Mouse (Mus musculus): ENCODE results near the gene Lima1. TPM values are rescaled to one million over a fixed set of nuclear protein-coding genes. Genes with fewer than 3 reads are reported as not detected.

Gene Lima1
- polyA plus RNA-seq, 1 experiment: 140 TPM

GRCm38 (mm10) chr15:99904333-99904732 is 29.1 kb upstream of the Lima1 start:
- H3K27me3 ChIP-seq (ENCODE audit: control insufficient read depth, insufficient read depth, insufficient read length): no peaks in the 10 kb centered on the region
- no peaks in the 10 kb centered on the region for H3K36me3 ChIP-seq (ENCODE audit: control insufficient read depth, insufficient read depth)
- H3K4me3 ChIP-seq: no peak overlapping the region
- TF ChIP-seq POLR2A (IDR thresholded peaks at IDR 0.05; ENCODE audit: insufficient read length, low read depth): no peak
- peak in 2 of 3 experiments; percentile 6 to 45 for TF ChIP-seq MYOD1 (IDR thresholded peaks at IDR 0.05; ENCODE audit: control insufficient read depth in 1 of 3, insufficient read length in 2 of 3, low read depth in 2 of 3)
- H3K4me2 ChIP-seq (ENCODE audit: low read depth): no peak overlapping the region
- no peak overlapping the region for H3ac ChIP-seq (ENCODE audit: control insufficient read depth, insufficient read length)
- no peaks in the 10 kb centered on the region for H3K79me2 ChIP-seq (ENCODE audit: control insufficient read depth, insufficient read depth)

- Histone ChIP-seq H3K27me3 (ENCODE audit: control insufficient read depth, insufficient read depth, insufficient read length) (no peaks in the 10 kb centered on the region), H3K4me2 (ENCODE audit: low read depth) (no peak overlapping the region), H3K36me3 (ENCODE audit: control insufficient read depth, insufficient read depth) (no peaks in the 10 kb centered on the region), H3ac (ENCODE audit: control insufficient read depth, insufficient read length) (no peak overlapping the region), H3K79me2 (ENCODE audit: control insufficient read depth, insufficient read depth) (no peaks in the 10 kb centered on the region), H3K4me3 (no peak overlapping the region)
- peak in 1 of 3 experiments; percentile 27 for TF ChIP-seq MYOD1 (IDR thresholded peaks at IDR 0.05; ENCODE audit: control insufficient read depth in 1 of 3, insufficient read length in 2 of 3, low read depth in 2 of 3)
- TF ChIP-seq REST (IDR thresholded peaks at IDR 0.05; ENCODE audit: insufficient read depth, insufficient read length): no peak
Measured at GRCm38 (mm10) chr15:99903227-99903626, 28.0 kb upstream of the Lima1 start.

GRCm38 (mm10) chr15:99902786-99903185 is 27.5 kb upstream of the Lima1 start:
- H3K4me2 ChIP-seq (ENCODE audit: low read depth): no peak overlapping the region
- no peak for TF ChIP-seq TCF12 (IDR thresholded peaks at IDR 0.05; ENCODE audit: insufficient read depth, poor library complexity, severe bottlenecking)
- no peak for TF ChIP-seq POLR2AphosphoS2 (IDR thresholded peaks at IDR 0.05; ENCODE audit: insufficient read length, low read depth)
- TF ChIP-seq CEBPB (IDR thresholded peaks at IDR 0.05; ENCODE audit: insufficient read depth, poor library complexity, severe bottlenecking): no peak
- TF ChIP-seq POLR2A (IDR thresholded peaks at IDR 0.05; ENCODE audit: insufficient read length, low read depth): no peak
- TF ChIP-seq SRF (IDR thresholded peaks at IDR 0.05; ENCODE audit: control insufficient read depth, insufficient read length, low read depth): no peak
- no peak for TF ChIP-seq TCF3 (IDR thresholded peaks at IDR 0.05; ENCODE audit: insufficient read length, low read depth)
- TF ChIP-seq USF1 (IDR thresholded peaks at IDR 0.05; ENCODE audit: low read depth): no peak
- no peak for TF ChIP-seq MYOG (IDR thresholded peaks at IDR 0.05; ENCODE audit: control insufficient read depth in 1 of 3, insufficient read depth in 1 of 3, insufficient read length in 2 of 3, low read depth in 2 of 3)
- no peak for TF ChIP-seq E2F4 (IDR thresholded peaks at IDR 0.05; ENCODE audit: insufficient read depth)
- TF ChIP-seq MAX (IDR thresholded peaks at IDR 0.05; ENCODE audit: low read depth): no peak
- no peak for TF ChIP-seq MYOD1 (IDR thresholded peaks at IDR 0.05; ENCODE audit: control insufficient read depth in 1 of 3, insufficient read length in 2 of 3, low read depth in 2 of 3)
- TF ChIP-seq REST (IDR thresholded peaks at IDR 0.05; ENCODE audit: insufficient read depth, insufficient read length): no peak
- no peaks in the 10 kb centered on the region for H3K79me2 ChIP-seq (ENCODE audit: control insufficient read depth, insufficient read depth)
- no peaks in the 10 kb centered on the region for H3K27me3 ChIP-seq (ENCODE audit: control insufficient read depth, insufficient read depth, insufficient read length)
- H3ac ChIP-seq (ENCODE audit: control insufficient read depth, insufficient read length): no peak overlapping the region
- no peaks in the 10 kb centered on the region for H3K36me3 ChIP-seq (ENCODE audit: control insufficient read depth, insufficient read depth)
- no peak overlapping the region for H3K4me3 ChIP-seq

- TF ChIP-seq CEBPB (IDR thresholded peaks at IDR 0.05; ENCODE audit: insufficient read depth, poor library complexity, severe bottlenecking): no peak
- TF ChIP-seq TCF3 (IDR thresholded peaks at IDR 0.05; ENCODE audit: insufficient read length, low read depth): no peak
- no peak for TF ChIP-seq E2F4 (IDR thresholded peaks at IDR 0.05; ENCODE audit: insufficient read depth)
- no peak for TF ChIP-seq POLR2AphosphoS2 (IDR thresholded peaks at IDR 0.05; ENCODE audit: insufficient read length, low read depth)
- no peak for TF ChIP-seq POLR2A (IDR thresholded peaks at IDR 0.05; ENCODE audit: insufficient read length, low read depth)
- no peak for TF ChIP-seq TCF12 (IDR thresholded peaks at IDR 0.05; ENCODE audit: insufficient read depth, poor library complexity, severe bottlenecking)
- TF ChIP-seq MYOD1 (IDR thresholded peaks at IDR 0.05; ENCODE audit: control insufficient read depth in 1 of 3, insufficient read length in 2 of 3, low read depth in 2 of 3): no peak
- TF ChIP-seq USF1 (IDR thresholded peaks at IDR 0.05; ENCODE audit: low read depth): no peak
- no peaks in the 10 kb centered on the region for H3K79me2 ChIP-seq (ENCODE audit: control insufficient read depth, insufficient read depth)
- no peak overlapping the region for H3K4me3 ChIP-seq
- H3K4me2 ChIP-seq (ENCODE audit: low read depth): no peak overlapping the region
- no peaks in the 10 kb centered on the region for H3K36me3 ChIP-seq (ENCODE audit: control insufficient read depth, insufficient read depth)
- H3ac ChIP-seq (ENCODE audit: control insufficient read depth, insufficient read length): no peak overlapping the region
- H3K27me3 ChIP-seq (ENCODE audit: control insufficient read depth, insufficient read depth, insufficient read length): no peaks in the 10 kb centered on the region
Measured at GRCm38 (mm10) chr15:99896621-99897020, 21.4 kb upstream of the Lima1 start.

GRCm38 (mm10) chr15:99891355-99891754 is 16.1 kb upstream of the Lima1 start:
- no peak overlapping the region for H3K4me3 ChIP-seq
- no peak for TF ChIP-seq SRF (IDR thresholded peaks at IDR 0.05; ENCODE audit: control insufficient read depth, insufficient read length, low read depth)
- TF ChIP-seq REST (IDR thresholded peaks at IDR 0.05; ENCODE audit: insufficient read depth, insufficient read length): no peak
- TF ChIP-seq USF1 (IDR thresholded peaks at IDR 0.05; ENCODE audit: low read depth): no peak
- peak; percentile 57 for TF ChIP-seq TCF12 (IDR thresholded peaks at IDR 0.05; ENCODE audit: insufficient read depth, poor library complexity, severe bottlenecking)
- TF ChIP-seq MYOD1 (IDR thresholded peaks at IDR 0.05; ENCODE audit: control insufficient read depth in 1 of 3, insufficient read length in 2 of 3, low read depth in 2 of 3): peak in 2 of 3 experiments; percentile 63 to 79
- TF ChIP-seq POLR2AphosphoS2 (IDR thresholded peaks at IDR 0.05; ENCODE audit: insufficient read length, low read depth): no peak
- no peak for TF ChIP-seq TCF3 (IDR thresholded peaks at IDR 0.05; ENCODE audit: insufficient read length, low read depth)
- no peak for TF ChIP-seq MAX (IDR thresholded peaks at IDR 0.05; ENCODE audit: low read depth)
- no peaks in the 10 kb centered on the region for H3K79me2 ChIP-seq (ENCODE audit: control insufficient read depth, insufficient read depth)
- H3K27me3 ChIP-seq (ENCODE audit: control insufficient read depth, insufficient read depth, insufficient read length): no peaks in the 10 kb centered on the region
- H3ac ChIP-seq (ENCODE audit: control insufficient read depth, insufficient read length): no peak overlapping the region
- peak overlapping the region; percentile 50 for H3K4me2 ChIP-seq (ENCODE audit: low read depth)
- H3K36me3 ChIP-seq (ENCODE audit: control insufficient read depth, insufficient read depth): no peaks in the 10 kb centered on the region
